Mouse (Mus musculus): ENCODE data around the gene Rap1a. TPM values are rescaled to one million over a fixed set of nuclear protein-coding genes. Genes with fewer than 3 reads are reported as not detected.

Rap1a gene
- polyA plus RNA-seq, 1 experiment from 2014 or later = 76.3 TPM

DNA sequence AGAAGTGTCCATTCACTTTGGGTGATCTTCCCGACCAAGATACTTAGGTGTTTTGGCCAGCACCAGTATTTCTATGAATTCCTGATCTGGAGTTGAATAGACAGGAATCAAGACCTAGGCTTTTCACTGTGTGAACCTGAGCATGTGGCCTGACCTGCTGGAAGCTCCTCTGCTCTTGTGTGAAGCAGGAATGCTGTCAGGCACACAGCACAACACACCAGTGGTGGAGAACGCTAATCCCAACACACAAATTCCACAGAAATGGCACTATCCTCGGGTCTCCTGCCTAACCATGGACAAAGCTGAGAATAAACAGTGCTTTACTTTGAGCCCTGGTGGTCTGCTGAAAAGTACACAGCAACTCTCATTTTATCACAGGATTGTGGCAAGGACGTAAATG is 80.6 kb downstream of the Rap1a start:
- Histone ChIP-seq H3K4me1 (peaks cover 7% of the 10 kb centered on the region), H3K4me3 (no peak overlapping the region), H3K27me3 (no peaks in the 10 kb centered on the region), H3K4me2 (replicated peaks) (no peak overlapping the region), H3K9me3 (no peaks in the 10 kb centered on the region), H3K9ac (replicated peaks) (no peak overlapping the region), H3K27ac (replicated peaks) (no peak overlapping the region), H3K36me3 (no peaks in the 10 kb centered on the region)
- no peak for ATAC-seq (replicated peaks)
- 79% methylated on average over 4 of the region's 4 CpGs for WGBS

- no peak overlapping the region for H3K9ac ChIP-seq (replicated peaks)
- H3K27me3 ChIP-seq = no peaks in the 10 kb centered on the region
- no peaks in the 10 kb centered on the region for H3K9me3 ChIP-seq
- H3K4me3 ChIP-seq = no peak overlapping the region
- no peak overlapping the region for H3K4me2 ChIP-seq (replicated peaks)
- 63% methylated on average over 4 of the region's 4 CpGs for WGBS
- no peak overlapping the region for H3K27ac ChIP-seq (replicated peaks)
- no peaks in the 10 kb centered on the region for H3K36me3 ChIP-seq
- no peak for ATAC-seq (replicated peaks)
- peaks cover 7% of the 10 kb centered on the region for H3K4me1 ChIP-seq
Measured at GRCm38 (mm10) chr3:105719979-105720378, 81.2 kb downstream of the Rap1a start.

- H3K4me3 ChIP-seq = no peak overlapping the region
- ATAC-seq (replicated peaks) = no peak
- H3K27ac ChIP-seq (replicated peaks) = no peak overlapping the region
- H3K36me3 ChIP-seq = no peaks in the 10 kb centered on the region
- 63% methylated on average over 4 of the region's 4 CpGs for WGBS
- H3K4me2 ChIP-seq (replicated peaks) = no peak overlapping the region
- H3K9ac ChIP-seq (replicated peaks) = no peak overlapping the region
- H3K9me3 ChIP-seq = no peaks in the 10 kb centered on the region
- peaks cover 7% of the 10 kb centered on the region for H3K4me1 ChIP-seq
- no peaks in the 10 kb centered on the region for H3K27me3 ChIP-seq
Measured at GRCm38 (mm10) chr3:105718746-105719145, 82.4 kb downstream of the Rap1a start.

DNA sequence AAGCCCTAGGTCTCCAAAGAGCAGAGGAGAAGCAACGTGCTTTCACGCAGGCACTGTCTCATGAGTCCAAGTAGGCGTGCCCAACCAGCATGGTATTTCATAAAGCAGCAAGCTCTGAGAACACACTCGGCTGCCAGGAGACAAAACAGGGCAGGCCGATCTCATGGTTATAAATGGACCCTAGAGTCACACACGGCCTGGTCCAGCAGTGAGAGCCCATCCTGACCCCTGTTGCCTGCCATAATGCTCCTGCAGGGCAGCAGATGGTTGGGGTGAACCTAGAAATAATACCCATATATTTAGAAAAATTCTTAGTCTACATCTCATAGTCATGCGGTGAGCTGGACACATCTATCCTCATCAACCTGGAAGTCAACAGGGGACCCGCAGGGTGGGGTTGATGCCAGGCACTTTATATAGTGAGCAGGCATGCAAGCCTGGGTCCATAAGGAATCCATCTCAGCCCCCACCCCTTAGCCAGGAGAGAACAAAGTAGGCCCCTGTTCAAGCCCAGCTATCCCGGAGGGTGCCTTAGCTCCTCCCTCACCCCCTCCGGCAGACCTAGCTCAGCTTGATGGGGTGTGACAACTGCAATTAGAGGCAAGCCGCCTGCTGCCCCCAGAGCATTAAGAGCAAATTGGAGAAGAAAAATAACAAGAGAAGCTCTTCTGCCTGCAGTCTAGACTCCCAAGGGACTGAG is 83.1 kb downstream of the Rap1a start:
- Histone ChIP-seq H3K27me3 (no peaks in the 10 kb centered on the region), H3K36me3 (no peaks in the 10 kb centered on the region), H3K4me1 (peaks cover 7% of the 10 kb centered on the region), H3K4me3 (no peak overlapping the region), H3K9me3 (no peaks in the 10 kb centered on the region), H3K9ac (replicated peaks) (no peak overlapping the region), H3K4me2 (replicated peaks) (no peak overlapping the region), H3K27ac (replicated peaks) (no peak overlapping the region)
- peak; percentile 64 for ATAC-seq (replicated peaks)
- 63% methylated on average over 11 of the region's 11 CpGs for WGBS

DNA sequence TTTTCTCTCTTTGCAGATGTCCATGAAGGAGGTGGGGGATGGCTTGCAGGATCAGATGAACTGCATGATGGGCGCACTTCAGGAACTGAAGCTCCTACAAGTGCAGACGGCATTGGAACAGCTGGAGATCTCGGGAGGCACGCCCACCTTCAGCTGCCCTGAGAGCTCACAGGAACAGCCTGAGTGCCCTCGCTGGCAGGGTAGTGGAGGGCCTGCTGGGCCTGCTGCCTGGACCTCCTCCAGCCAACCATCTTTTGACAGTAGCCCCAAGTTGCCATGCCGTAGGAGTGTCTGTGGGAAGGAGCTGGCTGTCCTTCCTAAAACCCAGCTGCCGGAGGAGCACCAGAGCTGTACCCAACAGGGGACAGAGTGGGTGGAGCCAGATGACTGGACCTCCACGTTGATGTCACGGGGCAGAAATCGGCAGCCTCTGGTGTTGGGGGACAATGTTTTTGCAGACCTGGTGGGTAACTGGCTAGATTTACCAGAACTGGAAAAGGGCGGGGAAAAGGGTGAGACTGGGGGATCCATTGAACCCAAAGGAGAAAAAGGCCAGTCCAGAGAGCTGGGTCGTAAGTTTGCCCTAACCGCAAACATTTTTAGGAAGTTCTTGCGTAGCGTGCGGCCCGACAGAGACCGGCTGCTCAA is 84.7 kb downstream of the Rap1a start:
- Histone ChIP-seq H3K27ac (replicated peaks) (no peak overlapping the region), H3K9me3 (no peaks in the 10 kb centered on the region), H3K27me3 (no peaks in the 10 kb centered on the region), H3K36me3 (no peaks in the 10 kb centered on the region), H3K4me3 (no peak overlapping the region), H3K9ac (replicated peaks) (no peak overlapping the region), H3K4me2 (replicated peaks) (no peak overlapping the region), H3K4me1 (peaks cover 7% of the 10 kb centered on the region)
- WGBS = 64% methylated on average over 18 of the region's 18 CpGs
- ATAC-seq (replicated peaks) = no peak

DNA sequence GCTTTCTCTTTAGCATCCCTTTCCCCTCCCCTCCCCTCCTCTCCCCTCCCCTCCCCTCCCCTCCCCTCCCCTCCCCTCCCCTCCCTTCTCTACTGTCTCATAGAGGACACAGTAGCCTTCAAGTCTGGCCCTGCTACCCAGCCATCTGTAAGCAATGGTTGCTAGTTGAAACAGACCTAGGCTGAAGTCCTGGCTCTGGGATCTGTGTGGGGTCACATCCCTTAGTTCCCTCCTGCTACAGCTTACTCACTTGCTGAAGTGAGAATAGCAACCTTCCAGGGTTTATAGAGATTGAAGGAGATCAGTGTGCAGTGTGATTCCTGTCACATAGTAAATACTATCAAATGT is 86.3 kb downstream of the Rap1a start:
- ATAC-seq (replicated peaks) = no peak
- Histone ChIP-seq H3K9ac (replicated peaks) (no peak overlapping the region), H3K9me3 (no peaks in the 10 kb centered on the region), H3K36me3 (no peaks in the 10 kb centered on the region), H3K27ac (replicated peaks) (no peak overlapping the region), H3K4me2 (replicated peaks) (no peak overlapping the region), H3K4me1 (peaks cover 15% of the 10 kb centered on the region), H3K27me3 (no peaks in the 10 kb centered on the region), H3K4me3 (no peak overlapping the region)

DNA sequence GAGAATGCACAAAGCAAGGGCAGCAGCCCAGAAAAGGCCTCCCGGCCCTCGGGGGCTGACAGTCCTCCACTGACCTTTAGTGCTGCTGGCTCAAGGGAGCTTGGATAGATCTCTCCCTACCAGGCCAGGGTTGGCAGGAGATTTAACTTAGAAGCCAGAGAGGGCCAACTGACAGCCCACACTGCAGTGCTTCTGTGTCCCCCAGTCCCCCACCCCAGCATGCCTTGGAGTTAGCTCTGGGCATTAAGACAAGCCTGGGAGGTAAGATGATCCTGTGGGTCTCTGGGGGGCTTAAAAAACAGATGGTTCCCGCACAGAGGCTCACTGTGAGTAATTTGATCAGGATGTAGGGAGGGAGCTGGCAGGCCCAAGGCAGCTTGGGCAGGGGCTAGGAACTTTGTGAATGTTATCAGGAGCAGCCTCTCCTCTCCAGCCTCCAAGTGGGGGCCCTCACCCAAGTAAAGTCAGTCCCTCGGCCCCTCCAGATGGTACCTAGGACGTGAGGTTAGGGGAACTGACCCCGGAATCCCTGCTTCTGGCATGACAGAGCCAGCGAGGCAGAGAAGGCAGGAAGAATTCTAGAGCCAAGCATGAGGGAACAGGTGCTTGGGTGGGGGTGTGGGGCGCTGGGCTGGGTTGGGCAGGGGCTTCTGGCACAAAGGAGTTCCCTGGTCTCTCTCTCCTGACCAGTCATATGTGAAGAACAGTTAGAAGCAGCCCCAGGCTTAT is 86.9 kb downstream of the Rap1a start:
- Histone ChIP-seq H3K9ac (replicated peaks) (no peak overlapping the region), H3K36me3 (no peaks in the 10 kb centered on the region), H3K4me3 (no peak overlapping the region), H3K9me3 (no peaks in the 10 kb centered on the region), H3K4me2 (replicated peaks) (no peak overlapping the region), H3K27ac (replicated peaks) (no peak overlapping the region), H3K27me3 (no peaks in the 10 kb centered on the region), H3K4me1 (peaks cover 15% of the 10 kb centered on the region)
- WGBS = 22% methylated on average over 8 of the region's 8 CpGs
- 0 out of 2 replicates have a peak, but pooled peaks have one; percentile 9 for ATAC-seq (replicated peaks)

- Histone ChIP-seq H3K27me3 (no peaks in the 10 kb centered on the region), H3K9ac (replicated peaks) (no peak overlapping the region), H3K36me3 (no peaks in the 10 kb centered on the region), H3K9me3 (no peaks in the 10 kb centered on the region), H3K4me3 (no peak overlapping the region), H3K27ac (replicated peaks) (no peak overlapping the region), H3K4me2 (replicated peaks) (no peak overlapping the region), H3K4me1 (peaks cover 8% of the 10 kb centered on the region)
- no peak for ATAC-seq (replicated peaks)
Measured at GRCm38 (mm10) chr3:105712827-105713226, 88.3 kb downstream of the Rap1a start.

GRCm38 (mm10) chr3:105711741-105712140 is 89.4 kb downstream of the Rap1a start:
- no peak for ATAC-seq (replicated peaks)
- WGBS = 78% methylated on average over 7 of the region's 7 CpGs

DNA sequence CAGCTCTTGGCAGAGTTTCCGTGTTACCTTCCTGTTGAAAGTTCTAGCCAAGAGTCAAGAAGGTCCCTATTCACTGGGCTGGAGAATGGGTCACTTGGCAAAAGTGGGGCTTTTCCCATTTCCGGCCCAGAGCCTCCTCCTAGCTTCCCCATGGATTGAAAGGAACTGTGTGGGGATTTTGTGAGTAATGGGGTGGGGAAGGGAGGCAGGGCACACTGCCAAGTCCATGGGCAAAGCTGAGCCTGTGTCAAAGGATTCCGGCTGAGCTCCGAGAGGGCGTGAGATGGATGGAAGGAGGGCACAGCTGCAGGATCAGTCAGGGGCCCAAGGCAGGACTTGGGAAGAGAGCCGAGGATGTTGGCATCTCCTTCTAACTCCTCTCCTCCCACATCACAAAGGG is 90.9 kb downstream of the Rap1a start:
- H3K9me3 ChIP-seq = no peaks in the 10 kb centered on the region
- WGBS = 16% methylated on average over 6 of the region's 6 CpGs
- H3K27ac ChIP-seq (replicated peaks) = peak overlapping the region; percentile 15; the same call in 1 of the 2 replicates
- H3K4me1 ChIP-seq = peaks cover 26% of the 10 kb centered on the region
- ATAC-seq (replicated peaks) = 0 out of 2 replicates have a peak, but pooled peaks have one; percentile 26
- H3K27me3 ChIP-seq = no peaks in the 10 kb centered on the region
- no peak overlapping the region for H3K4me3 ChIP-seq
- H3K4me2 ChIP-seq (replicated peaks) = no peak overlapping the region
- H3K36me3 ChIP-seq = no peaks in the 10 kb centered on the region
- no peak overlapping the region for H3K9ac ChIP-seq (replicated peaks)

More at GRCm38 (mm10) chr3:105711741-105712140, 89.4 kb downstream of the Rap1a start:
- no peaks in the 10 kb centered on the region for H3K27me3 ChIP-seq
- H3K4me3 ChIP-seq = no peak overlapping the region
- H3K27ac ChIP-seq (replicated peaks) = no peak overlapping the region
- H3K4me2 ChIP-seq (replicated peaks) = no peak overlapping the region
- no peaks in the 10 kb centered on the region for H3K9me3 ChIP-seq
- H3K4me1 ChIP-seq = peaks cover 11% of the 10 kb centered on the region
- H3K36me3 ChIP-seq = no peaks in the 10 kb centered on the region
- H3K9ac ChIP-seq (replicated peaks) = no peak overlapping the region

- Histone ChIP-seq H3K36me3 (no peaks in the 10 kb centered on the region), H3K4me1 (peaks cover 36% of the 10 kb centered on the region), H3K9ac (replicated peaks) (no peak overlapping the region), H3K27ac (replicated peaks) (no peak overlapping the region), H3K4me3 (no peak overlapping the region), H3K4me2 (replicated peaks) (no peak overlapping the region), H3K9me3 (no peaks in the 10 kb centered on the region), H3K27me3 (no peaks in the 10 kb centered on the region; the same call in 1 of the 2 replicates)
- ATAC-seq (replicated peaks) = no peak
- 23% methylated on average over 7 of the region's 7 CpGs for WGBS
Measured at GRCm38 (mm10) chr3:105707590-105707989, 93.5 kb downstream of the Rap1a start.

DNA sequence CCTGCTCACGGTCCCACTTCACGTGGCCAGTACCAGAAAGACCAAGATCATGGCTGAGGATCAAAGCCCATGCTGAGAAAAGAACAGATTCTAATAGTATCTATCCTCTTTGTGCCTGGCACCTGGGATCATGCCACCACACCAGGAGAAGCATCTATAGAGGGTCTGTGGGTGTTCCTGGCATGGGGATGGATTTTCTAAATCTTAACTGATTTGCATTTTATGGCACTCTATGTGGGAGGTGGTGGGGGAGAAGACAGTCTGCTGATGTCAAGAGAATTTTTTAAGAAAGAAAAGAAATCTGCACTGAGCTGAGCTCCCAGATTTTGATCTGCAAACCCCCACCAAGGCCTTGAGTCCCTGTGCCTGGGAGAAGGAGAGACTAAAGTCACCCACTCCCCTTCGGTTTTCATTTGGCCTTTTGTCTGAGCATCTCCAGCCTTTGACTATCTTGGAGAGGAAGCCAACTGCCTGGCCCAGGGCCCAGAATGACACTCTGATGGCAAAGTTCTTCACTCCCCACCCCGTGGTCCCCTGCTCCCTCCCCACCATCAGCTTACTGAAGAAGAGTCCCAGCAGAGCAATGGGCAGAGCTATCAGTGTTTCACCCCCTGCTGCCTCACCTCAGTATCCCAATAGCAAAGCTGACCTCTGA is 94.6 kb downstream of the Rap1a start:
- no peaks in the 10 kb centered on the region for H3K9me3 ChIP-seq
- peaks cover 36% of the 10 kb centered on the region for H3K4me1 ChIP-seq
- H3K4me2 ChIP-seq (replicated peaks) = no peak overlapping the region; the same call in 1 of the 2 replicates
- peak overlapping the region; percentile 49; the same call in 1 of the 2 replicates for H3K4me3 ChIP-seq
- H3K27ac ChIP-seq (replicated peaks) = no peak overlapping the region
- H3K9ac ChIP-seq (replicated peaks) = no peak overlapping the region
- H3K36me3 ChIP-seq = no peaks in the 10 kb centered on the region
- ATAC-seq (replicated peaks) = no peak
- 33% methylated on average over 4 of the region's 4 CpGs for WGBS
- no peaks in the 10 kb centered on the region; the same call in 1 of the 2 replicates for H3K27me3 ChIP-seq

All from forebrain, embryonic 15.5 days (tissue).